Mouse (Mus musculus): Measurements from ENCODE around the gene Cdh24. TPM values are rescaled to one million over a fixed set of nuclear protein-coding genes. Genes with fewer than 3 reads are reported as not detected.

The Cdh24 gene
- polyA plus RNA-seq, 1 experiment from 2014 or later, result 2.9 TPM

GRCm38 (mm10) chr14:54647900-54648299 lies 6.7 kb upstream of the Cdh24 start:
- ATAC-seq (replicated peaks; ENCODE audit: insufficient number of reproducible peaks, low FRiP score, low TSS enrichment), result no peak
- H3K4me2 ChIP-seq, result no peak overlapping the region
- H3K27me3 ChIP-seq (ENCODE audit: control insufficient read depth, insufficient read depth, low read length), result no peaks in the 10 kb centered on the region
- 78% methylated on average over 4 of the region's 4 CpGs for WGBS (ENCODE audit: insufficient replicate concordance)
- peaks cover 64% of the 10 kb centered on the region for H3K36me3 ChIP-seq (ENCODE audit: control insufficient read depth, insufficient read depth, low read length)
- no peaks in the 10 kb centered on the region for H3K9me3 ChIP-seq (replicated peaks; ENCODE audit: control insufficient read depth, low read length)
- H3K9ac ChIP-seq (ENCODE audit: low read depth, low read length), result no peak overlapping the region
- H3K4me3 ChIP-seq (ENCODE audit: low read depth, low read length), result no peak overlapping the region
- peaks cover 16% of the 10 kb centered on the region for H3K4me1 ChIP-seq (ENCODE audit: control insufficient read depth, insufficient read depth, low read length)
- H3K27ac ChIP-seq (ENCODE audit: low read depth, low read length), result no peak overlapping the region

DNA sequence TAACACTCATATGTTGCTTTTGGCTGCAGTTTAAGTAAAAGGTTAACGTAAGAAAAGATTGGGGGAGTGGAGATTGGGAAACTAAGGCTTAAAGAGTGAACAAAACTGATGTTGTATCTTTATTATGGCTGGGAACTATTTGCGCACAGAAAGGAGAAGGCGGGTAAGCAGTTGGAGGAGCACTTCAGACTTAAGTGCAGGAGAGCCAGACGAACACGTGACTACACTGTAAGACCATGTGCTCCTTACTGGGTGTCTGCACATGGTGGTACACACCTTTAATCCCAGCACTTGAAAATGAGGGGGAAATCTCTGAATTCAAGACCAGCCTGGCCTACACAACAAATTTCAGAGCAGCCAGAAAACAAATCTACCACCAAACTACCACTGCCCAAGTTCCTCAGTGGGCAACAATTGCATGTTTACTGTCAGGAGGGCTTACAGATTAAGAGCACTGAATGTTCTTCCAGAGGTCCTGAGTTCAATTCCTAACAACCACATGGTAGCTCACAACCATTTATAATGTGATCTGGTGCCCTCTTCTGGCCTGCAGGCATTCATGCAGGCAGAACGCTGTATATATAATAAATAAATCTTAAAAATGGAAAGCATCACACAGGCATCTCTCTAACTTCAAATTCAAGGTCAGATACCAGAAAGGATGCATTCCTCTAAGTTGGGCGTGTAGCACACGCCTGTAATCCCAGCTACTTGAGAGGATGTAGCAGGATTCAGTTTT lies 5.9 kb upstream of the Cdh24 start:
- no peak for ATAC-seq (replicated peaks; ENCODE audit: insufficient number of reproducible peaks, low FRiP score, low TSS enrichment)
- Histone ChIP-seq H3K4me3 (ENCODE audit: low read depth, low read length) (no peak overlapping the region), H3K4me1 (ENCODE audit: control insufficient read depth, insufficient read depth, low read length) (peaks cover 9% of the 10 kb centered on the region), H3K9me3 (replicated peaks; ENCODE audit: control insufficient read depth, low read length) (no peaks in the 10 kb centered on the region), H3K4me2 (no peak overlapping the region), H3K9ac (ENCODE audit: low read depth, low read length) (no peak overlapping the region), H3K36me3 (ENCODE audit: control insufficient read depth, insufficient read depth, low read length) (peaks cover 72% of the 10 kb centered on the region), H3K27me3 (ENCODE audit: control insufficient read depth, insufficient read depth, low read length) (no peaks in the 10 kb centered on the region), H3K27ac (ENCODE audit: low read depth, low read length) (no peak overlapping the region)
- 95% methylated on average over 8 of the region's 8 CpGs for WGBS (ENCODE audit: insufficient replicate concordance)

DNA sequence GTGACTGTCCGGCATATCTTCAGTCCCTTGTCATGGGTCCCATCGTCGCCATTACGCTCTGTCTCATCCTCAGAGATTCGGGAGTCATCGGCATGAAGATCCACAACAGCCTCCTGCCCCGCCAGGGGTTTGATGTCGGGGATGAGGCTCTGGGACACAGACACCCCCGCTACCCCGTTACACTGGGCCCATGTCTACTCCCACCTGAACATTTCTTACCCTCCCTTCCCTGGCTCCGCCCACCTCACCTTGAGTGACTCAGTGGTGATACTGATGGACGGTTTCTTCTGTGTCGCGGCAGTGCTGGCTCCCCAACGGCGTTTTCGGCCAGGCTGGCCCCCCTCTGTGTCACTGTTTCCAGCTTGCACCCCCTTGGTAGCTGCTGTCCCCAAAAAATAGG lies 5.3 kb upstream of the Cdh24 start:
- Histone ChIP-seq H3K27me3 (ENCODE audit: control insufficient read depth, insufficient read depth, low read length) (no peaks in the 10 kb centered on the region), H3K27ac (ENCODE audit: low read depth, low read length) (no peak overlapping the region), H3K4me1 (ENCODE audit: control insufficient read depth, insufficient read depth, low read length) (peaks cover 3% of the 10 kb centered on the region), H3K9ac (ENCODE audit: low read depth, low read length) (no peak overlapping the region), H3K4me3 (ENCODE audit: low read depth, low read length) (no peak overlapping the region), H3K9me3 (replicated peaks; ENCODE audit: control insufficient read depth, low read length) (no peaks in the 10 kb centered on the region), H3K36me3 (ENCODE audit: control insufficient read depth, insufficient read depth, low read length) (peaks cover 71% of the 10 kb centered on the region), H3K4me2 (no peak overlapping the region)
- WGBS (ENCODE audit: insufficient replicate concordance), result 93% methylated on average over 17 of the region's 17 CpGs
- ATAC-seq (replicated peaks; ENCODE audit: insufficient number of reproducible peaks, low FRiP score, low TSS enrichment), result no peak

DNA sequence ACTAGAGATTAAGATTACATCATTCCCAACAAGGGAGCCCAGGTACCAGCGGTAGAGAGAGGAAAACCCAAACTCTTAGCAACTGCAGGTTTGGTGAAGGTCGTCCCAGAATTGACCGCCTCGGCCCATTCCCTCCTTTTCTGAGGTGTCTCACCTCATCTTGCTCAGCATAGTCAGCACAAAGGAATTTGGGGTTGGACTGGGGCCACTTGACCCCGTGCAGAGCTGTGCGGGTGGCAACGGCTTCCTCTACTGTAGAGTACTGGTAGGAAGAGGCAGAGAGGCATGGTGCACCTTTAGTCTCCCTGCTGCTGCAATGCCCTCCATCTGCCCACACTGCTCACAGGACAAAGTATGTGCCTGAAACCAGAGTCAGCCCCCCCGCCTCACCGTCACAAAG lies 3.1 kb upstream of the Cdh24 start:
- WGBS (ENCODE audit: insufficient replicate concordance), result 85% methylated on average over 9 of the region's 9 CpGs
- no peaks in the 10 kb centered on the region for H3K27me3 ChIP-seq (ENCODE audit: control insufficient read depth, insufficient read depth, low read length)
- peaks cover 54% of the 10 kb centered on the region for H3K36me3 ChIP-seq (ENCODE audit: control insufficient read depth, insufficient read depth, low read length)
- H3K9ac ChIP-seq (ENCODE audit: low read depth, low read length), result no peak overlapping the region
- no peak overlapping the region for H3K4me3 ChIP-seq (ENCODE audit: low read depth, low read length)
- no peak overlapping the region for H3K4me2 ChIP-seq
- no peak overlapping the region for H3K27ac ChIP-seq (ENCODE audit: low read depth, low read length)
- H3K9me3 ChIP-seq (replicated peaks; ENCODE audit: control insufficient read depth, low read length), result no peaks in the 10 kb centered on the region
- no peak for ATAC-seq (replicated peaks; ENCODE audit: insufficient number of reproducible peaks, low FRiP score, low TSS enrichment)
- H3K4me1 ChIP-seq (ENCODE audit: control insufficient read depth, insufficient read depth, low read length), result peaks cover 10% of the 10 kb centered on the region

GRCm38 (mm10) chr14:54643011-54643410 lies 1.8 kb upstream of the Cdh24 start:
- no peak for ATAC-seq (replicated peaks; ENCODE audit: insufficient number of reproducible peaks, low FRiP score, low TSS enrichment)

GRCm38 (mm10) chr14:54642224-54642944 lies 1.2 kb upstream of the Cdh24 start:
- no peaks in the 10 kb centered on the region for H3K9me3 ChIP-seq (replicated peaks; ENCODE audit: control insufficient read depth, low read length)
- no peak overlapping the region for H3K27ac ChIP-seq (ENCODE audit: low read depth, low read length)
- no peak overlapping the region for H3K4me2 ChIP-seq
- WGBS (ENCODE audit: insufficient replicate concordance), result 79% methylated on average over 25 of the region's 25 CpGs
- no peak for ATAC-seq (replicated peaks; ENCODE audit: insufficient number of reproducible peaks, low FRiP score, low TSS enrichment)
- H3K27me3 ChIP-seq (ENCODE audit: control insufficient read depth, insufficient read depth, low read length), result no peaks in the 10 kb centered on the region
- peaks cover 47% of the 10 kb centered on the region for H3K36me3 ChIP-seq (ENCODE audit: control insufficient read depth, insufficient read depth, low read length)
- H3K4me1 ChIP-seq (ENCODE audit: control insufficient read depth, insufficient read depth, low read length), result peaks cover 7% of the 10 kb centered on the region; the same call in 1 of the 2 replicates
- H3K9ac ChIP-seq (ENCODE audit: low read depth, low read length), result no peak overlapping the region
- H3K4me3 ChIP-seq (ENCODE audit: low read depth, low read length), result no peak overlapping the region

More at GRCm38 (mm10) chr14:54643011-54643410, 1.8 kb upstream of the Cdh24 start:
- Histone ChIP-seq H3K4me3 (ENCODE audit: low read depth, low read length) (no peak overlapping the region), H3K4me1 (ENCODE audit: control insufficient read depth, insufficient read depth, low read length) (peaks cover 7% of the 10 kb centered on the region; the same call in 1 of the 2 replicates), H3K9me3 (replicated peaks; ENCODE audit: control insufficient read depth, low read length) (no peaks in the 10 kb centered on the region), H3K4me2 (no peak overlapping the region), H3K27me3 (ENCODE audit: control insufficient read depth, insufficient read depth, low read length) (no peaks in the 10 kb centered on the region), H3K9ac (ENCODE audit: low read depth, low read length) (no peak overlapping the region), H3K27ac (ENCODE audit: low read depth, low read length) (no peak overlapping the region), H3K36me3 (ENCODE audit: control insufficient read depth, insufficient read depth, low read length) (peaks cover 48% of the 10 kb centered on the region)
- WGBS (ENCODE audit: insufficient replicate concordance), result 83% methylated on average over 2 of the region's 2 CpGs

- peak within 1 kb of the TSS; percentile 73 for H3K9ac ChIP-seq (ENCODE audit: low read depth, low read length)
- H3K27ac ChIP-seq (ENCODE audit: low read depth, low read length), result peak within 1 kb of the TSS; percentile 51
- no peaks in the 10 kb centered on the region for H3K9me3 ChIP-seq (replicated peaks; ENCODE audit: control insufficient read depth, low read length)
- WGBS (ENCODE audit: insufficient replicate concordance), result 1% methylated on average over 27 of the region's 28 CpGs
- H3K27me3 ChIP-seq (ENCODE audit: control insufficient read depth, insufficient read depth, low read length), result no peaks in the 10 kb centered on the region
- peak within 1 kb of the TSS; percentile 58 for H3K4me3 ChIP-seq (ENCODE audit: low read depth, low read length)
- H3K4me2 ChIP-seq, result peak within 1 kb of the TSS; percentile 97
- peaks cover 7% of the 10 kb centered on the region; the same call in 1 of the 2 replicates for H3K4me1 ChIP-seq (ENCODE audit: control insufficient read depth, insufficient read depth, low read length)
- peaks cover 41% of the 10 kb centered on the region for H3K36me3 ChIP-seq (ENCODE audit: control insufficient read depth, insufficient read depth, low read length)
- ATAC-seq (replicated peaks; ENCODE audit: insufficient number of reproducible peaks, low FRiP score, low TSS enrichment), result no peak
These were observed 239 bp downstream of the Cdh24 start, which contains the start of gene Gm17606 for GRCm38 (mm10) chr14:54640946-54641304. Gene Gm17606 (plus strand): TSS chr14:54640952.

DNA sequence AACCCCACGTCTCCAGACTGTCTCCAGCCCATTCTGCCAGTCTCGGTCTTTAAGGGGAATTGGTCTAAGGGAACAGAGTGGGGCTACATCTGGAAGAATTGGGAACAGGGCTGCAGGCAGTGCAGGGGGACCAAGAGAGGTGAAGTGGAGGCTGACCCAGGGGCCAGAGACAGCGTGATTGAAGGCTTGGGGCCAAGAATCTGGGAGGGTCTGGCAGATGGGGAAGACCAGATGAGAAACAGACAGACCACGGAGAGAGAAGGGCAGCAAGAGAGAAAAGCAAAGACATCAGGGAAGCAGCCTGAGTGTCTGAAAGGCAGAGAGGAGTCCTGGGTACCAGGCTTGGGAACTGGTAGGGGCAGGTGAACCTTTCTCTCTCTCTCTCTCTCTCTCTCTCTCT lies 1.0 kb downstream of the Cdh24 start:
- Histone ChIP-seq H3K9ac (ENCODE audit: low read depth, low read length) (peak overlapping the region; percentile 43; the same call in 1 of the 2 replicates), H3K36me3 (ENCODE audit: control insufficient read depth, insufficient read depth, low read length) (peaks cover 37% of the 10 kb centered on the region), H3K9me3 (replicated peaks; ENCODE audit: control insufficient read depth, low read length) (no peaks in the 10 kb centered on the region), H3K4me1 (ENCODE audit: control insufficient read depth, insufficient read depth, low read length) (peaks cover 7% of the 10 kb centered on the region; the same call in 1 of the 2 replicates), H3K4me3 (ENCODE audit: low read depth, low read length) (peak overlapping the region; percentile 31), H3K27me3 (ENCODE audit: control insufficient read depth, insufficient read depth, low read length) (no peaks in the 10 kb centered on the region), H3K4me2 (peak overlapping the region; percentile 97), H3K27ac (ENCODE audit: low read depth, low read length) (no peak overlapping the region)
- no peak for ATAC-seq (replicated peaks; ENCODE audit: insufficient number of reproducible peaks, low FRiP score, low TSS enrichment)
- 32% methylated on average over 4 of the region's 4 CpGs for WGBS (ENCODE audit: insufficient replicate concordance)

Data from heart, embryonic 11.5 days (tissue).